Mouse (Mus musculus): ENCODE results near the gene Apoh.

GRCm38 (mm10) chr11:108319162-108319561, 24.0 kb upstream of the Apoh start:
- no peak for TF ChIP-seq CTCF (IDR thresholded peaks at IDR 0.05)
- TF ChIP-seq EP300 (IDR thresholded peaks at IDR 0.05) = no peak

All from lung, postnatal 0 days (tissue).